9 mouse cellular contexts compared by ENCODE assay signal in genomic region chr11:60209217-60209932, GRCm38 (mm10). TPM values are rescaled to one million over a fixed set of nuclear protein-coding genes. Genes with fewer than 3 reads are reported as not detected.
DNase-seq lines count a peak whose midpoint lies in the region; ATAC-seq and TF ChIP-seq lines count a peak whose summit lies in the region.
"Had no signal": no experiment of that assay in that cellular context is flagged by ENCODE, and none has a peak within 500 bp of the region (broad histone marks: within the 10 kb centered on the region; RNA-seq: fewer than 3 reads in every experiment).

No protein-coding gene starts in this region.

- peaks cover 43 to 77% of the 10 kb centered on the region in 2 experiments for H3K4me1 ChIP-seq in heart, embryonic 14.5 days (ENCODE audit: control insufficient read depth in 2 of 2, insufficient read depth in 2 of 2, low read length in 2 of 2)
- H3K4me1 ChIP-seq in liver, embryonic 12.5 days = peaks cover 97% of the 10 kb centered on the region
- H3K4me1 ChIP-seq in olfactory bulb, adult 2 months (ENCODE audit: control insufficient read depth, insufficient read depth, low read length) = peaks cover 44% of the 10 kb centered on the region

- peak overlapping the region; percentile 83 to 92 for H3K27ac ChIP-seq in heart, embryonic 14.5 days (replicated peaks in 1 of 2; ENCODE audit: control insufficient read depth in 1 of 2, insufficient read depth in 1 of 2, low read depth in 2 of 2, low read length in 2 of 2)
- peak overlapping the region; percentile 84 for H3K27ac ChIP-seq in liver, embryonic 12.5 days
- peak overlapping the region; percentile 54; the same call in 1 of the 2 replicates for H3K27ac ChIP-seq in olfactory bulb, adult 2 months (ENCODE audit: insufficient read depth, low read depth, low read length)

- ATAC-seq in heart, embryonic 14.5 days (ENCODE audit: insufficient number of reproducible peaks, insufficient read depth, low FRiP score, low read depth) = peak; percentile 58
- ATAC-seq in liver, embryonic 12.5 days = no peak
- no peak for ATAC-seq in granulocyte monocyte progenitor cell, adult 5-6 weeks (replicated peaks; ENCODE audit: poor library complexity, severe bottlenecking)

- DNase-seq in thymus, postnatal 14 days = peak; percentile 55
- no peak for DNase-seq in thymus, postnatal 36 days
- DNase-seq in fat pad, adult 2 months (ENCODE audit: extremely low read depth, low read depth, low spot score) = peak; percentile 78
- peak; percentile 87 for DNase-seq in kidney, postnatal 10 days

- H3K4me2 ChIP-seq in heart, embryonic 14.5 days (ENCODE audit: low read length) = peak overlapping the region; percentile 97
- peak overlapping the region; percentile 96 for H3K4me2 ChIP-seq in liver, embryonic 12.5 days

- H3K36me3 ChIP-seq in heart, embryonic 14.5 days (ENCODE audit: control insufficient read depth, insufficient read depth, low read length) = peaks cover 30% of the 10 kb centered on the region
- peaks cover 59% of the 10 kb centered on the region for H3K36me3 ChIP-seq in liver, embryonic 12.5 days

- TF ChIP-seq CTCF in olfactory bulb, adult 2 months (IDR thresholded peaks at IDR 0.05; ENCODE audit: insufficient read depth, low read depth, low read length) = no peak

- 32% methylated on average over 7 of the region's 7 CpGs for WGBS in heart, embryonic 14.5 days
- 55% methylated on average over 7 of the region's 7 CpGs for WGBS in liver, embryonic 12.5 days (ENCODE audit: insufficient replicate concordance)
- 41% methylated on average over 7 of the region's 7 CpGs for WGBS in olfactory bulb, adult 2 months

- TF ChIP-seq POLR2A in olfactory bulb, adult 2 months (IDR thresholded peaks at IDR 0.05; ENCODE audit: insufficient read depth, low read depth, low read length) = no peak

- peak overlapping the region; percentile 75 for H3K9ac ChIP-seq in heart, embryonic 14.5 days (ENCODE audit: low read length)
- peak overlapping the region; percentile 79 for H3K9ac ChIP-seq in liver, embryonic 12.5 days

- no peaks in the 10 kb centered on the region for H3K9me3 ChIP-seq in heart, embryonic 14.5 days (ENCODE audit: control insufficient read depth, low read length)
- no peaks in the 10 kb centered on the region for H3K9me3 ChIP-seq in liver, embryonic 12.5 days (replicated peaks)

- peak overlapping the region; percentile 49 to 51 for H3K4me3 ChIP-seq in heart, embryonic 14.5 days (ENCODE audit: control insufficient read depth in 1 of 2, insufficient read depth in 1 of 2, low read depth in 1 of 2, low read length in 2 of 2)
- H3K4me3 ChIP-seq in liver, embryonic 12.5 days = peak overlapping the region; percentile 66
- H3K4me3 ChIP-seq in olfactory bulb, adult 2 months (ENCODE audit: insufficient read depth, low read depth, low read length) = peak overlapping the region; percentile 47

- H3K27me3 ChIP-seq in heart, embryonic 14.5 days (ENCODE audit: control insufficient read depth, insufficient read depth, low read length) = no peaks in the 10 kb centered on the region
- no peaks in the 10 kb centered on the region for H3K27me3 ChIP-seq in liver, embryonic 12.5 days (replicated peaks)
- H3K27me3 ChIP-seq: Patski had no signal

RNA-seq across cellular contexts. Expression of gene Srebf1, which starts 13.0 kb away (rescaled TPM):
- polyA plus RNA-seq in heart, embryonic 14.5 days (2014; fragmentation: Nextera tagmentation; extraction: Ambion mirVana) = 37.9 and 45.3 TPM in 2 replicates
- 45.7 and 50.9 TPM in 2 replicates for polyA plus RNA-seq in liver, embryonic 12.5 days (2016; fragmentation: Nextera tagmentation; extraction: Ambion mirVana)
- not detected in 2 replicates for polyA plus RNA-seq in olfactory bulb, adult 2 months (2012; ENCODE audit: insufficient read depth, insufficient read length, low replicate concordance, missing spikeins)
- 27.3 and 33.0 TPM in 2 replicates for total RNA-seq in granulocyte monocyte progenitor cell, adult 5-6 weeks (2014; fragmentation: Nextera tagmentation)
- 36.8 and 42.0 TPM in 2 replicates for total RNA-seq in granulocyte monocyte progenitor cell, adult 5-6 weeks (2017)

Comparison
In these comparisons a context has a peak if more than half of its experiments do, and no peak if none do; other contexts are left out.
1. DNase-seq: peak in thymus, postnatal 14 days (single experiment), fat pad, adult 2 months (single experiment) and kidney, postnatal 10 days (single experiment); none in thymus, postnatal 36 days (0 of 2).
2. RNA of gene Srebf1, which starts 13.0 kb away (polyA plus RNA-seq): 45.7 to 50.9 TPM in liver, embryonic 12.5 days and 37.9 to 45.3 TPM in heart, embryonic 14.5 days; not detected in olfactory bulb, adult 2 months; every median in the first group is over 10 times any median in the second.
3. Peak in every context shown above with its lines, with median percentiles within 50 percentile points of each other: H3K27ac ChIP-seq and H3K4me3 ChIP-seq.